In the genomic region with DNA sequence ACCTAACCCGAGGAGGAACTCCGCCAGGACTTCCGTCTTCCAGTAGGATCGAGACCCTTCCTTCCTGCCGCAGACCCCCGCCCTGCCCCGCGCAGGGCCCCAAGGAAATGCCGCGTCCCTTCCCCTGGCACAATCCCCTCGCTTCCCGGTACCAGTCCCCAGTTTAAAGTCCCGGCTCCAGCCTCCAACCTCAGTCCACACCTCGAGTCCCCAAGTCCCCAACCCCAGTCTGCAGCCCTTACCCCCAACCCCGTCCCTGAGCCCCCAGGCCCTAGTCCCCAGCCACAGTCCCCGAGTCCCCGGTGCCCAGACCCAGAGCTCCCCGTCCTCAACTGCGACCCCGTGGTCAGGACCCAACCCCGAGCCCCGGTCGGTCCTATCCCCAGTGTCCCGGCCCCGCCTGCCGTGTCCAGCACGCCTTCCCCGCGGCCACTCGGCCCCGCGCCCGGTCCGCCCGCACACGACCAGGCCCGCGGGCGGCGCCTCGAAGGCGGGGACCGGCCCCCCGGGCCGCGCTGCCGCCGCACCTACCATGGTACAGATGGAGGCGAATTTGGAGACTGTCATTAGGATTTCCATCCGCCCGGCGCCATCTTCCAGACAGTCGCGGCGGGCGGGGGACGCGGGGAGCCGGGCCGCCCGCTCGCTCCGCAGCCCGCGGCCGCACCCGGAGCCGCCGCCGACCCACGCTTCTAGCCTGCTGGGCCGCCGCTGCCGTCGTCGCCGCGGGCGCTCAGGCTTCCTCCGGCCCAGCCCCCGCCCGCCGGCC, we compare ENCODE assay signal across 9 mouse cellular contexts. TPM values are rescaled to one million over a fixed set of nuclear protein-coding genes. Genes with fewer than 3 reads are reported as not detected.
A peak's percentile ranks its signal among the peaks of the same experiment; 100 is the strongest.
DNase-seq lines count a peak whose midpoint lies in the region; ATAC-seq and TF ChIP-seq lines count a peak whose summit lies in the region.
"Had no signal": no experiment of that assay in that cellular context is flagged by ENCODE, and none has a peak within 500 bp of the region (broad histone marks: within the 10 kb centered on the region; RNA-seq: fewer than 3 reads in every experiment).

No protein-coding gene starts in this region.

- peak overlapping the region; percentile 93 for H3K4me2 ChIP-seq in stomach, postnatal 0 days (replicated peaks; ENCODE audit: low read depth)

- peak; percentile 66 for DNase-seq in cerebellum, adult 11 months
- DNase-seq in cerebellum, postnatal 4 days (ENCODE audit: low spot score in 2 of 2), result no peak
- peak; percentile 57 for DNase-seq in A20 (ENCODE audit: low read depth, low spot score)
- peak; percentile 69 for DNase-seq in kidney, postnatal 10 days
- no peak for DNase-seq in stomach, postnatal 0 days (ENCODE audit: low spot score)

- peak overlapping the region; percentile 94 for H3K4me3 ChIP-seq in stomach, postnatal 0 days (ENCODE audit: low read depth, low read length)

- no peak for TF ChIP-seq EP300 in stomach, postnatal 0 days (optimal IDR thresholded peaks at IDR 0.05)

- TF ChIP-seq CTCF in stomach, postnatal 0 days (IDR thresholded peaks at IDR 0.05; ENCODE audit: low read depth), result no peak

- ATAC-seq in common myeloid progenitor, adult 5-6 weeks (replicated peaks; ENCODE audit: low read depth, poor library complexity, severe bottlenecking), result peak; percentile 16
- peak; percentile 22 for ATAC-seq in granulocyte monocyte progenitor cell, adult 5-6 weeks (replicated peaks; ENCODE audit: poor library complexity, severe bottlenecking)
- ATAC-seq in megakaryocyte, adult 5-6 weeks (ENCODE audit: poor library complexity, severe bottlenecking), result peak; percentile 19
- ATAC-seq in stomach, postnatal 0 days (ENCODE audit: low FRiP score, low TSS enrichment), result peak; percentile 34

- H3K27ac ChIP-seq in stomach, postnatal 0 days (replicated peaks), result peak overlapping the region; percentile 91

- no peaks in the 10 kb centered on the region for H3K36me3 ChIP-seq in stomach, postnatal 0 days (ENCODE audit: control insufficient read depth, insufficient read depth, low read length)

- H3K9ac ChIP-seq in stomach, postnatal 0 days (ENCODE audit: low read length), result peak overlapping the region; percentile 94

- H3K27me3 ChIP-seq in stomach, postnatal 0 days (ENCODE audit: control insufficient read depth, insufficient read depth, low read length), result no peaks in the 10 kb centered on the region
- H3K27me3 ChIP-seq: Patski had no signal

- H3K9me3 ChIP-seq in stomach, postnatal 0 days (ENCODE audit: control insufficient read depth, low read length), result no peaks in the 10 kb centered on the region

- H3K4me1 ChIP-seq in stomach, postnatal 0 days (replicated peaks; ENCODE audit: control insufficient read depth, insufficient read depth), result peaks cover 7% of the 10 kb centered on the region; the same call in 1 of the 2 replicates

- under 1% methylated on average over 59 of the region's 83 CpGs for WGBS in stomach, postnatal 0 days

RNA-seq across cellular contexts. Expression of gene Usp12, which starts 0.5 kb away (rescaled TPM):
- total RNA-seq in common myeloid progenitor, adult 5-6 weeks (2017), result 35.5 and 42.5 TPM in 2 replicates
- 18.4 and 22.5 TPM in 2 replicates for total RNA-seq in granulocyte monocyte progenitor cell, adult 5-6 weeks (2014; fragmentation: Nextera tagmentation)
- 24.0 and 57.3 TPM in 2 replicates for total RNA-seq in granulocyte monocyte progenitor cell, adult 5-6 weeks (2017)
- 36.8 and 41.3 TPM in 2 replicates for total RNA-seq in megakaryocyte, adult 5-6 weeks (2015)
- total RNA-seq in megakaryocyte, adult 5-6 weeks (2017), result 50.9 and 55.8 TPM in 2 replicates
- 10.4 and 10.5 TPM in 2 replicates for polyA plus RNA-seq in stomach, postnatal 0 days (2015; fragmentation: Nextera tagmentation; extraction: Ambion mirVana)

RNA-seq across cellular contexts. Expression of gene Rpl21, which starts 38.4 kb away (rescaled TPM):
- total RNA-seq in common myeloid progenitor, adult 5-6 weeks (2017), result 2,931 and 3,145 TPM in 2 replicates
- 2,458 and 2,594 TPM in 2 replicates for total RNA-seq in granulocyte monocyte progenitor cell, adult 5-6 weeks (2014; fragmentation: Nextera tagmentation)
- 1,991 and 2,116 TPM in 2 replicates for total RNA-seq in granulocyte monocyte progenitor cell, adult 5-6 weeks (2017)
- 1,886 and 1,948 TPM in 2 replicates for total RNA-seq in megakaryocyte, adult 5-6 weeks (2015)
- total RNA-seq in megakaryocyte, adult 5-6 weeks (2017), result 1,623 and 1,719 TPM in 2 replicates
- 515 and 522 TPM in 2 replicates for polyA plus RNA-seq in stomach, postnatal 0 days (2015; fragmentation: Nextera tagmentation; extraction: Ambion mirVana)

RNA-seq across cellular contexts. Expression of gene Rasl11a, which starts 50.6 kb away (rescaled TPM):
- total RNA-seq in common myeloid progenitor, adult 5-6 weeks (2017), result 1.2 TPM in 2 replicates
- not detected in 2 replicates for total RNA-seq in granulocyte monocyte progenitor cell, adult 5-6 weeks (2014; fragmentation: Nextera tagmentation)
- total RNA-seq in granulocyte monocyte progenitor cell, adult 5-6 weeks (2017), result not detected in 2 replicates
- not detected in 2 replicates for total RNA-seq in megakaryocyte, adult 5-6 weeks (2015)
- not detected in 2 replicates for total RNA-seq in megakaryocyte, adult 5-6 weeks (2017)
- 13.7 and 13.8 TPM in 2 replicates for polyA plus RNA-seq in stomach, postnatal 0 days (2015; fragmentation: Nextera tagmentation; extraction: Ambion mirVana)

Comparison
In these comparisons a context has a peak if more than half of its experiments do, and no peak if none do; other contexts are left out.
1. DNase-seq: peak in cerebellum, adult 11 months (single experiment), A20 (single experiment) and kidney, postnatal 10 days (single experiment); none in cerebellum, postnatal 4 days (0 of 2) and stomach, postnatal 0 days (single experiment).
2. Peak in every context shown above with its lines, with median percentiles within 50 percentile points of each other: ATAC-seq.